Mouse (Mus musculus) spleen, embryonic (tissue): ENCODE data around the gene Serpinb6a.

ENCODE experiments used
- CTCF ChIA-PET: fragments of 350-600 bp; sonication (Branson Sonifier 250); formaldehyde crosslinking; loops from one replicate; lab custom pipeline; 2022; lab: Charles Lee

Gene Serpinb6a

DNA sequence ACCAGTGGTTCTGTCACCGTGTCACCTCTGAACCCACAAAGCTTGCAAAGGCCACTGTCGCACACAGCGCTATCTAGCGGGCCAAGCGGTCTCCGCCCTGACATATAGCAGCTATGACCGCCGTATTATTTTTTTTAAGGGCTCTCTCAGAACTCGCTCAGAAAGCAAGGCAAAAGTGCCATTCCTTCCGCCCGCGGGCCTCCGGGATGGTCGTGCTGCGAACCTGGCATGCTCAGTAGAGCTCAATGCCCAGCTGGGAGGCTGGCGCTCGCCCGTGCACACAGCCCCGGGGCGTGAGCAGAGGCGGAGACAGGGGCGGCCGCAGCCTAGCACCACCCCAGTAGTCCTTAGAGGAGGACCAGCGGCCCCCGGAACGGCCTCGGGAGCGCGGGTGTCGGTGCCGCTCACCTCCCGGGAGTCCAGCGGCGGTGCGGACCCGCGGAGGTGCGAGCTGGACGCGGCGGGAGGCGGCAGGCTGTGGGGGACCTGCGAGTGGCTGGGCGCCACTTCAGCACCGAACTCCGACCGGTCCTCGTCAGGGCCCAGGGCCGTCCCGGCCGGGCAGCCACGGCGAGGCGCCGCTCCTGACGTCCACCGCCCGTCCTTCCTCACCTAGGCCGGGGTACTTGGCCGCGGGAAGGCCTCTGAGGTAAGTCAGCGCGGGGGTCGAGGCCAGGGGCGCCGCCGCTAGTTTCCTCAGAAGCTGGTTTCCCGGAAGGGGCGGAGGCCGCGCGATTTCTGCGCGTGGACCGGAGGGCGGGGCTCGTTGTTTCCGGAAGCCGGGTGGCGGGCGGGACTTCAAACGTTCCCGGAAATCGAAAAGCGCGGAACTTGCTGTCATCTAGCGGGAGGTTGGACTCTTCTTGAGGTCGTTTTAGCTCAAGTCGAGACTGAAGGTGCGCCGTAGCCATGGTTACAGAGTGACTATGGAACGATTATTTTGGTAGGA lies at the start of gene Serpinb6a, which contains the start of gene Ripk1:
Gene Serpinb6a, minus strand, starts transcription at position 737 of the 949 bp plus-strand sequence.
Gene Ripk1, plus strand, starts transcription at position 306 of the 949 bp plus-strand sequence.
- CTCF ChIA-PET: no interaction called here

GRCm38 (mm10) chr13:34051692-34052091 lies 49.1 kb upstream of the Serpinb6a start:
- CTCF ChIA-PET: no interaction called here

GRCm38 (mm10) chr13:34050479-34050878 lies 47.9 kb upstream of the Serpinb6a start:
- CTCF ChIA-PET: interaction anchor here (0.6 to 1.2 kb wide), 2 partner anchors 104 to 743 kb away, joined by 3 to 4 read pairs; no protein-coding TSS in a partner anchor

DNA sequence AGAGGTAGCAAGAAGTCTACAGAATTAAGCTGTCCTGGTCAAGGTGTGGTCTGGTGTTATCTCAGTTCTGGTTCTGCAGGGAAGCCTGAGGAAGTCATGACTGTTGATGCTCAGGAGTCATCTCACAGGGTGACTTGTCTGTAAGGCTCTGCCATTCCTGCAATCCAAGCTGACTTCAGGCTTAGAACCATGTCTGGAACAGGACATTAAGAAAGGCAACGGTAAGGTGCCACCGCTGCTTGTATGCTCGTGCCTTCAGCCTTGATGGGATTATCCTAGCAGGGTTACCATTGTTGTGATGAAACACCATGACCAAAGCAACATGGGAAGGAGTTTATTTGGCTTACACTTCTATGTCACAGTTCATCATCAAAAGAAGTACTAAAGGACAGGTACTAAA lies 44.9 kb upstream of the Serpinb6a start:
- CTCF ChIA-PET: no interaction called here

GRCm38 (mm10) chr13:34046421-34047012 lies 43.9 kb upstream of the Serpinb6a start:
- CTCF ChIA-PET: interaction anchor here (1.3 kb wide), 1 partner anchor 108 kb away, joined by 8 read pairs; no protein-coding TSS in a partner anchor

DNA sequence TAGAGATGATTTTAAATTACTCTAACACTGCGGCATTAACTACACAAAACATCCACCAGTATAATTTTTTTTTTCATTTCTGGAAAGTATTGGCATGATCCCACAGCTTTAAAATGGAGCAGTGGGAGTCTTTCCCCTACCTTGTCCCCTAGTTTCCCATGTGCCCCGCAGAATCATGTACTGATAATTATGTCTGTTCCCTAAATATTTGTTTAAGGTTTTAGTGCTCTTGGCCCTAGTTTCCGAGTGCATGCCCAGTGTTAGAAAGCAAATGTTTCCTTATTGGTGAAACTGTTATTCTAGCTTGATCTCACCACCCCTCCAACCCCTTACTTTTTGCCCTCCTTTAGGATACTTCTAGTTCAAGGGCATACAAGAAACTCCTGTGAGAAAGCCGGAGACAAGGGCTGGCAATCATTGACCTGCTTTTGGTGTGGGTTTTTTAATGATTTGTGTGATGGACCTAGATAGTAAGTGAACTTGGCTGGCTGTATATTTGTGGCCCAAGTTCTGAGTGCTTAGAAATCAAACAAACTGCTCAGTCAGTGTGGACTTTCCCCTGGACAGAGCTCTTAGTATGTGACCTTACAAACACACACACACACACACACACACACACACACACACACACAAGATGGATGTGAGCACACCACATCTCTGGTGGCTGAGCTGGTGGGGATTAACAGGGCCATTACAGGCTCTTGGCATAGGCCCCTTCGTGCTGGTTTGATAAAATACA lies 43.1 kb upstream of the Serpinb6a start:
- CTCF ChIA-PET: interaction anchor here (0.6 to 1.3 kb wide), 3 partner anchors 8 to 109 kb away, joined by 3 to 8 read pairs (median 4); no protein-coding TSS in a partner anchor

DNA sequence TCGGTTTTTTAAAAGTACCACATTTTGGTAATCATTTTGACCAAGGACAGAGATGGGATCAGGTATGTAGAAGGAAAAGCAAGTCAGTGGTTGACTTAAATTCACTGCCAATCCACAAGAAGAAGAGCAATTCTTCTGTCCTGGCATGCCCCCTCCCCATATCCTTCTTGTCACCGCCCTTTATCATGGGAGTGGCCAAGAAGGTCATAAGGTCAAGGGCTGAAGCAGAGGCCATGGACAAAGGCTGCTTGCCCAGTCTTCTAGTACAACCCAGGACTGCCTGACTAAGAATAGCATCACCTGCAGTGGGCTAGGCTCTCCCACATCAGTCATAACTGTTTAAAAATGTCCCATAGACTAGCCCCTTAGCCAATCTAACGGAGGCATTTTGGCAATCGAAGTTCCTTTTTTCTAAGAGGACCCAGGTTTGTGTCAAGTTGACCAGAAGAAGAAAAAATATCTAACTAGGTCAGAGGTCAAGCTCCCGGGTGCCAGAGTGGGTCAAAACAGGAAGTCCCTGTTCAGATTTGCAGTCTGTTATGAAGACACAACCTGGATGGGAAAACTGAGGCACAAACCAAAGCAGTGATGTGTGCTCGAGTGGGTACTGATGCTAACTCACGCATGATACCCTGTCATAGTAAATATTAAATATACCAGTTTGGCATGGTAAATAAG lies 41.3 kb upstream of the Serpinb6a start:
- CTCF ChIA-PET: interaction anchor here (0.6 kb wide), 1 partner anchor 109 kb away, joined by 5 read pairs; no protein-coding TSS in a partner anchor

GRCm38 (mm10) chr13:34040091-34040490 lies 37.5 kb upstream of the Serpinb6a start:
- CTCF ChIA-PET: no interaction called here

GRCm38 (mm10) chr13:34038901-34039341 lies 36.3 kb upstream of the Serpinb6a start:
- CTCF ChIA-PET: interaction anchor here (0.7 kb wide), 1 partner anchor 1477 kb away, joined by 3 read pairs; no protein-coding TSS in a partner anchor

GRCm38 (mm10) chr13:34038056-34038432 lies 35.5 kb upstream of the Serpinb6a start:
- CTCF ChIA-PET: no interaction called here

- CTCF ChIA-PET: no interaction called here
These were observed 34.8 kb upstream of the Serpinb6a start, which contains the start of gene Bphl for GRCm38 (mm10) chr13:34037172-34038055. TSS of gene Bphl (plus strand) at chr13:34037597.

GRCm38 (mm10) chr13:34036726-34037125 lies 34.1 kb upstream of the Serpinb6a start:
- CTCF ChIA-PET: no interaction called here

DNA sequence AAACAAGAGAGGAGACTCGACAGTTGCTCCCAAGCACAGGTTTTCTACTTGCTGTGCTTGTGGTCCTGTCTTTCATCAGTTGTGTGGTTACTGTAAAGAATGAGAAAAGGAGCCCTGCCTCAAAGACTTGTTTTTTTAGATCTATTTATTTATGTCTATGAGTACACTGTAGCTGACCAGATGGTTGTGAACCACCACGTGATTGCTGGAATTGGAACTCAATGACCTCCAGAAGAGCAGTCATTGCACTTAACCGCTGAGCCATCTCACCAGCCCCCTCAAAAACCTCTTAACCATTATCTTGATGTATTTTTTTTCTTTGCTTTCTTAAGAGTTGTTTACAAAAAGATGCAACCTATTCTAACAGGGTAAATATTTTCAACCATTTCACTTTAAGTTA lies 32.8 kb upstream of the Serpinb6a start:
- CTCF ChIA-PET: interaction anchor here (0.7 kb wide), 1 partner anchor 10 kb away, joined by 4 read pairs; no protein-coding TSS in a partner anchor

GRCm38 (mm10) chr13:34032041-34032440 lies 29.4 kb upstream of the Serpinb6a start:
- CTCF ChIA-PET: interaction anchor here (0.7 kb wide), 1 partner anchor 39 kb away, joined by 18 read pairs; no protein-coding TSS in a partner anchor

DNA sequence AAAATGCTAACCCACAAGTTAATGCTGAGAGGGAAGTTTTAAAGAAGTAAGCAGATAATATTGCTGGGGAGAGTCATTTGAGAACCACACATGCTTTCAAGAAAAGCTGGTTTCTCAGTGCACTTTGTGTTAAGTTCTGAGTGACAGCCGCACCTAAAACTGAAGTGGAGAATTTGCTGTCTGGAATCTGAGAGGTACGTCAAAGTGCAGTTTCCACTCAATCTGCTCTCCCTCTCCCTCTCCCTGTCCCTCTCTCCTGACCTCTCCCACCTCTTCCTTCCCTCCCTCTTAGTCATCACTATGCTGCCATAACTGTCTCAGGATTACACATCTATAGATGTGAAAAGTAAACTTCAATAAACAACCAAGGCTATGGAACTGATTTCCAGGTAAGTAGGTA lies 19.4 kb upstream of the Serpinb6a start:
- CTCF ChIA-PET: interaction anchor here (1.1 kb wide), 1 partner anchor 12 kb away, joined by 3 read pairs; no protein-coding TSS in a partner anchor

GRCm38 (mm10) chr13:34018521-34018920 lies 15.9 kb upstream of the Serpinb6a start:
- CTCF ChIA-PET: interaction anchor here (0.9 kb wide), 1 partner anchor 24 kb away, joined by 4 read pairs; no protein-coding TSS in a partner anchor

DNA sequence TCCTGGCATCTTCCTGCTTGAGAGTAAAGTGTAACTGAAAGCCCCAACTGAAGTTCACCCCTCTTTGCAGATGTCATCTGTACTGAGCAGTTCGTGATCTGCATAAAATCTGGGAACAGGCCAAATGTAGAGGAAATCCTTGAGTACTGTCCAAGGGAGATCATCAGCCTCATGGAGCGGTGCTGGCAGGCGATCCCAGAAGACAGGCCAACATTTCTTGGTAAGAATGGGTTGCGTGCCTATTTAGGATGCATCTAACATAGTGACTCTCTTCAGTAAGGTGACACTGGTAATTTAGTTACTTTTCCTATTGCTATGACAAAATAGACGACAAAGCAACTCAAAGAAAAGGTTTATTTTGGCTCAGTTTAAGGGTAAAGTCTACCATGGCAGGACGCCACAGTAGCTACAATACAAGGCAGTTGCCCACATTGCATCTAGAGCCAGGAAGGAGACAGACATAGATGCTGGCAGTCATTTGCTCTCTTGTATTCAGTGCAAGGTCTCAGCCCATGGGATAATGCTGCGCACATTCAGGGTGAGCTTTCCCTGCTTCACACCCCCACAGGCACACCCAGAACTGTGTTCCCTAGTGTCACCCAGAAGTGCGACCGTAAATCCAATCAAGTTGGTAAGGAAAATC lies 14.5 kb upstream of the Serpinb6a start:
- CTCF ChIA-PET: no interaction called here

DNA sequence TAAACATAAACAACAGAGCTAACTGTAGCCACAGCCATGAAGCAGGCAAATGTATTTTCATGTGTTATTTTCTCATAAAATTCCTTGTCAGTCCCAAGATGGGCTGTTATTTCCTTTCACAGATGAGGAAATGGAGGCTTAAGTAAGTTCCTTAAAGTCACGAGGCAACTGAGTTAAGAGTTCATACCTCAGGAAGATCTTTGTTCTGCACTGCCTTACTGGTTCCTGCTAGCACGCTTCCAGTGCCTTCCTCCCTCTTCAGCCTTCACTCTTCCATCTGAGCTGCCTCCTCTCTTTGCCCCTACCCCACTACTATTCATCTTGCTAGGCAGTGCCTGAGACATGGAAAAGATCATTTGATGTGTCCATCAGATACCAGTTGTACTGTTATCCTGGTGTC lies 4.6 kb upstream of the Serpinb6a start:
- CTCF ChIA-PET: no interaction called here

DNA sequence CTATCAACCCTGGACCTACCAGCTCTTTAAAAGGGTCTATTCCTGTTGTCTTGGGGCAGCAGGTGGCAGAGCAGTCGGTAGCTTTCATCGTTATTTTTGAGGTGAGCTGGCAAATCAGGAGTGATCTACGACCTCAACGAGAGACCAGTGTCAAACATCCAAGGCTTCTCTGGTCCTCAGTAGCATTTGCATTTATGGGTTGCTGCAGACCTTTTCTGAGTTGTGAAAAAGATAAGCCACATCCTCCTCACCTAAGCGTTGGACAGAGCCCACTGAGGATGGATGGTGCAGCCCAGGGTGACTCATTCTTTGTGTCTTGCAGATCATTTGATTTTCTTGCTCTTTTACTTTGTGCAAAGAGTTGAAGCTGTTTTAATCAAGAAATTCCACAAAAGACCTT lies 464 bp upstream of the Serpinb6a start:
- CTCF ChIA-PET: no interaction called here
